Mouse (Mus musculus) G1E (cell line): ENCODE results near the gene Tmem235.

Experiments used
- CTCF ChIP-seq: IDR thresholded peaks from 2 replicates; pipeline ENCODE4 v1.5.1; 2012; ENCODE audit warnings: low read depth, low read length, inconsistent platforms, mixed read lengths
- GATA1 ChIP-seq: IDR thresholded peaks from 2 replicates; pipeline ENCODE4 v1.6.1; 2012; ENCODE audit warnings: borderline replicate concordance, low read length, inconsistent platforms, mixed read lengths
- GATA2 ChIP-seq: IDR thresholded peaks from 2 replicates; pipeline ENCODE4 v1.6.1; 2012; ENCODE audit warnings: low read depth, low read length, inconsistent platforms, borderline replicate concordance
- POLR2AphosphoS5 ChIP-seq: IDR thresholded peaks from 2 replicates; pipeline ENCODE4 v1.6.1; 2012; ENCODE audit warnings: low read depth, low read length, inconsistent platforms; ENCODE audit not compliant: insufficient replicate concordance
- TAL1 ChIP-seq: conservative IDR thresholded peaks from 2 replicates; pipeline ENCODE4 v1.6.1; 2012; ENCODE audit warnings: low read depth, low read length, inconsistent platforms, mixed read lengths

- no peak for TF ChIP-seq CTCF
- no peak for TF ChIP-seq GATA1
- no peak for TF ChIP-seq TAL1
- no peak for TF ChIP-seq POLR2AphosphoS5
- TF ChIP-seq GATA2, result no peak
Measured at GRCm38 (mm10) chr11:117855975-117856374, 4.6 kb upstream of the Tmem235 start.
